Mouse (Mus musculus): ENCODE data around the gene Lman2l. TPM values are rescaled to one million over a fixed set of nuclear protein-coding genes. Genes with fewer than 3 reads are reported as not detected.

Gene Lman2l
- polyA plus RNA-seq, 1 experiment, result 9.3 TPM

GRCm38 (mm10) chr1:36371934-36372845 lies 72.9 kb downstream of the Lman2l start, which contains the start of gene Fer1l5:
Gene Fer1l5, plus strand, starts transcription at chr1:36372291.
- DNase-seq (ENCODE audit: low read depth, low spot score), result no peak
- 82% methylated on average over 10 of the region's 10 CpGs for WGBS

GRCm38 (mm10) chr1:36370918-36371317 lies 74.2 kb downstream of the Lman2l start:
- DNase-seq (ENCODE audit: low read depth, low spot score), result no peak
- WGBS, result 79% methylated on average over 6 of the region's 6 CpGs

Other genes starting within 250 kb of the Lman2l start
- 18.5 and 19.8 TPM in 2 replicates for gene Uggt1, start 200.6 kb downstream of the Lman2l start, polyA plus RNA-seq (2012; rRNA removed)
- 88.2 and 180 TPM in 2 replicates for gene Neurl3, start 170.6 kb downstream of the Lman2l start, polyA plus RNA-seq (2012; rRNA removed)
- 7.8 and 8.0 TPM in 2 replicates for gene Arid5a, start 137.5 kb downstream of the Lman2l start, polyA plus RNA-seq (2012; rRNA removed)
- gene Kansl3, start 76.1 kb downstream of the Lman2l start, polyA plus RNA-seq (2012; rRNA removed), result 24.1 and 48.4 TPM in 2 replicates
- gene Fer1l5, start 73.0 kb downstream of the Lman2l start, polyA plus RNA-seq (2012; rRNA removed), result not detected in 2 replicates
- gene Cnnm4, start 26.3 kb upstream of the Lman2l start, polyA plus RNA-seq (2012; rRNA removed), result 103 and 109 TPM in 2 replicates
- gene Cnnm3, start 66.6 kb upstream of the Lman2l start, polyA plus RNA-seq (2012; rRNA removed), result 12.8 and 13.7 TPM in 2 replicates
- 6.5 and 8.1 TPM in 2 replicates for gene Ankrd23, start 91.6 kb upstream of the Lman2l start, polyA plus RNA-seq (2012; rRNA removed)
- gene Gm42417, start 94.2 kb upstream of the Lman2l start, polyA plus RNA-seq (2012; rRNA removed), result 0.08 TPM in 1 of 2 replicates, not detected in the other
- 9.4 and 11.2 TPM in 2 replicates for gene Ankrd39, start 102.2 kb upstream of the Lman2l start, polyA plus RNA-seq (2012; rRNA removed)
- 4.7 and 6.7 TPM in 2 replicates for gene Sema4c, start 113.1 kb upstream of the Lman2l start, polyA plus RNA-seq (2012; rRNA removed)
- gene Fam178b, start 237.9 kb upstream of the Lman2l start, polyA plus RNA-seq (2012; rRNA removed), result 0.73 and 1.2 TPM in 2 replicates
- 760 and 804 TPM in 2 replicates for gene Cox5b, start 246.2 kb upstream of the Lman2l start, polyA plus RNA-seq (2012; rRNA removed)